Mouse (Mus musculus): ENCODE data around the gene Farsb. TPM values are rescaled to one million over a fixed set of nuclear protein-coding genes. Genes with fewer than 3 reads are reported as not detected.

Gene Farsb
- polyA plus RNA-seq, 1 experiment from 2014 or later, result 140 TPM

Other genes with a start within 250 kb of the Farsb start
- 1.6 and 1.7 TPM in 2 replicates for gene Sgpp2, start 178.6 kb downstream of the Farsb start, polyA plus RNA-seq (2016; fragmentation: Nextera tagmentation; extraction: Ambion mirVana)
- gene Mogat1, start 22.1 kb upstream of the Farsb start, polyA plus RNA-seq (2016; fragmentation: Nextera tagmentation; extraction: Ambion mirVana), result 0.39 and 0.91 TPM in 2 replicates
- 0.24 and 0.33 TPM in 2 replicates for gene BC035947, start 23.3 kb upstream of the Farsb start, polyA plus RNA-seq (2016; fragmentation: Nextera tagmentation; extraction: Ambion mirVana)
- gene Acsl3, start 168.9 kb upstream of the Farsb start, polyA plus RNA-seq (2016; fragmentation: Nextera tagmentation; extraction: Ambion mirVana), result 82.3 and 86.2 TPM in 2 replicates
- gene Utp14b, start 169.1 kb upstream of the Farsb start, polyA plus RNA-seq (2016; fragmentation: Nextera tagmentation; extraction: Ambion mirVana), result 3.6 and 3.8 TPM in 2 replicates

Measured in midbrain, embryonic 10.5 days (tissue).